In the genomic region with DNA sequence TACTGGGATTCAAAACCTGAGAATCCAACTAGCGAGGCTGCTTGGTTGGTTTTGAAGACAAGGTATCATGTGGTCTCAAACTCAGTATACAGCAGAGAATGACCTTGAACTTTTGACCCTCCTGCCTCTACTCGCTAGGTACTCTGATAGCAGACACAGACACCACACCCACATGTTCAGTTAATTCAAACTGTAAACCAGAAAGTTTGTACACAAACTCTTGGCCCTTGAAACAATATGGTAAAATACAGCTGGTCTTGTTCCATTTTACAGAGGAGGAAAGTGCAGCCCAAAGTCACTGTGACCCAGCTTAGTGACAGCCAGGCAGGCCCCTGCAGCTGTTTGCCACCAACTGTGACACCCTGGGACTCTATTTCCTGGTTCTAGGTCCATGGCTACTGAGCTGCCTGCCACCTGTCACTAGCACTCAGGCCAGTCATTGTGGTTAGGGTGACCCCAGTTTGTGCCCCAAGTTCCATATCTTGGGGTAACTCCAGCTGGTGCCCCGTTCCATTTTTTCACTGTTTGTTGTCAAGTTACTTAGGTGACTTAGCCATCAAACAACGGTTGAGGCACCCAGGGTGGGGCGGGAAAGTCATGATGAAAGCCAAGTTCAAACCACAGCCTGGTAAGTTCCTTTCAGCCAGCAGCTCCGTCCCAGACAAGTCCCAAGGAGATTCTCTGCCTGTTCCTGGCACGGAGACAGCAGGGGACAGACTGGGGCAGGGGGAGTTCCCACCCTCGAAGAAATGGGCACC, we compare ENCODE assay signal across 8 mouse cellular contexts. TPM values are rescaled to one million over a fixed set of nuclear protein-coding genes. Genes with fewer than 3 reads are reported as not detected.
DNase-seq lines count a peak whose midpoint lies in the region; ATAC-seq lines count a peak whose summit lies in the region.

No protein-coding gene starts in this region.

- no peak for ATAC-seq in midbrain, embryonic 11.5 days (ENCODE audit: low FRiP score)
- no peak for ATAC-seq in liver, embryonic 13.5 days (ENCODE audit: low read depth)

- no peak overlapping the region for H3K27ac ChIP-seq in midbrain, embryonic 10.5 days (replicated peaks)
- H3K27ac ChIP-seq in midbrain, embryonic 11.5 days (ENCODE audit: low read depth, low read length): no peak overlapping the region
- H3K27ac ChIP-seq in heart, embryonic 10.5 days: peak overlapping the region; percentile 56
- H3K27ac ChIP-seq in liver, embryonic 13.5 days: peak overlapping the region; percentile 64; the same call in 1 of the 2 replicates

- peaks cover 53% of the 10 kb centered on the region for H3K27me3 ChIP-seq in midbrain, embryonic 10.5 days (ENCODE audit: low read depth, poor library complexity, severe bottlenecking)
- peaks cover 28% of the 10 kb centered on the region for H3K27me3 ChIP-seq in midbrain, embryonic 11.5 days (ENCODE audit: control insufficient read depth, insufficient read depth, low read length)
- peaks cover 11% of the 10 kb centered on the region; the same call in 1 of the 2 replicates for H3K27me3 ChIP-seq in heart, embryonic 10.5 days (ENCODE audit: insufficient read depth, poor library complexity, severe bottlenecking)
- H3K27me3 ChIP-seq in liver, embryonic 13.5 days: peaks cover 10% of the 10 kb centered on the region; the same call in 1 of the 2 replicates

- no peak overlapping the region for H3K4me2 ChIP-seq in midbrain, embryonic 11.5 days
- peak overlapping the region; percentile 85 for H3K4me2 ChIP-seq in liver, embryonic 13.5 days

- H3K4me1 ChIP-seq in midbrain, embryonic 10.5 days: peaks cover 29% of the 10 kb centered on the region
- H3K4me1 ChIP-seq in midbrain, embryonic 11.5 days (ENCODE audit: control insufficient read depth, insufficient read depth, low read length): peaks cover 4% of the 10 kb centered on the region; the same call in 1 of the 2 replicates
- peaks cover 38% of the 10 kb centered on the region for H3K4me1 ChIP-seq in heart, embryonic 10.5 days
- peaks cover 58% of the 10 kb centered on the region for H3K4me1 ChIP-seq in liver, embryonic 13.5 days (replicated peaks)

- peaks cover 7% of the 10 kb centered on the region; the same call in 1 of the 2 replicates for H3K9me3 ChIP-seq in midbrain, embryonic 10.5 days (replicated peaks)
- no peaks in the 10 kb centered on the region for H3K9me3 ChIP-seq in midbrain, embryonic 11.5 days (ENCODE audit: control insufficient read depth, low read length)
- no peaks in the 10 kb centered on the region for H3K9me3 ChIP-seq in heart, embryonic 10.5 days
- H3K9me3 ChIP-seq in liver, embryonic 13.5 days (replicated peaks): peaks cover 4% of the 10 kb centered on the region; the same call in 1 of the 2 replicates

- no peaks in the 10 kb centered on the region for H3K36me3 ChIP-seq in midbrain, embryonic 10.5 days
- H3K36me3 ChIP-seq in midbrain, embryonic 11.5 days (ENCODE audit: control insufficient read depth, insufficient read depth, low read length): no peaks in the 10 kb centered on the region
- H3K36me3 ChIP-seq in heart, embryonic 10.5 days: no peaks in the 10 kb centered on the region
- no peaks in the 10 kb centered on the region for H3K36me3 ChIP-seq in liver, embryonic 13.5 days

- 47% methylated on average over 8 of the region's 8 CpGs for WGBS in midbrain, embryonic 10.5 days
- 47% methylated on average over 8 of the region's 8 CpGs for WGBS in midbrain, embryonic 11.5 days
- 36% methylated on average over 8 of the region's 8 CpGs for WGBS in heart, embryonic 10.5 days
- 16% methylated on average over 8 of the region's 8 CpGs for whole genome bisulfite sequencing in liver, embryonic 13.5 days (ENCODE audit: insufficient replicate concordance)

- 0 out of 2 replicates have a peak overlapping the region, but pooled peaks have one; percentile 58 for H3K4me3 ChIP-seq in midbrain, embryonic 10.5 days
- H3K4me3 ChIP-seq in midbrain, embryonic 11.5 days (ENCODE audit: low read depth, low read length): no peak overlapping the region
- peak overlapping the region; percentile 76 for H3K4me3 ChIP-seq in heart, embryonic 10.5 days
- H3K4me3 ChIP-seq in liver, embryonic 13.5 days (replicated peaks): peak overlapping the region; percentile 64

- no peak for DNase-seq in midbrain, embryonic 10.5 days (ENCODE audit: low spot score)
- DNase-seq in midbrain, embryonic 11.5 days (ENCODE audit: low spot score, missing footprints): no peak
- DNase-seq in heart, embryonic 10.5 days (ENCODE audit: low spot score): no peak
- no peak for DNase-seq in liver, embryonic 13.5 days
- peak; percentile 87 to 92 for DNase-seq in natural killer cell, adult 2 months (ENCODE audit: low spot score in 2 of 2)
- no peak for DNase-seq in embryo, embryonic 10 days (ENCODE audit: low spot score)
- DNase-seq in adrenal gland, postnatal 10 days: no peak
- no peak for DNase-seq in right cerebral cortex, postnatal 25 days

- no peak overlapping the region for H3K9ac ChIP-seq in midbrain, embryonic 11.5 days (ENCODE audit: low read length)
- H3K9ac ChIP-seq in liver, embryonic 13.5 days: 0 out of 2 replicates have a peak overlapping the region, but pooled peaks have one; percentile 26

RNA-seq across cellular contexts. Expression of a gene that starts 1.2 kb away (rescaled TPM):
- polyA plus RNA-seq in midbrain, embryonic 10.5 days (2016; fragmentation: Nextera tagmentation; extraction: Ambion mirVana): 8.0 and 13.4 TPM in 2 replicates
- 10.9 and 12.8 TPM in 2 replicates for polyA plus RNA-seq in midbrain, embryonic 11.5 days (2014; fragmentation: Nextera tagmentation; extraction: Ambion mirVana)
- polyA plus RNA-seq in heart, embryonic 10.5 days (2016; fragmentation: Nextera tagmentation; extraction: Ambion mirVana): 11.8 and 17.1 TPM in 2 replicates
- polyA plus RNA-seq in liver, embryonic 13.5 days (2015; fragmentation: Nextera tagmentation; extraction: Ambion mirVana): 8.9 and 11.1 TPM in 2 replicates
- 10 to 100 TPM; 53.8 to 63.0 TPM for total RNA-seq in adrenal gland, postnatal 10 days (2021)

RNA-seq across cellular contexts. Expression of a gene that starts 24.9 kb away (rescaled TPM):
- polyA plus RNA-seq in midbrain, embryonic 10.5 days (2016; fragmentation: Nextera tagmentation; extraction: Ambion mirVana): 314 and 357 TPM in 2 replicates
- polyA plus RNA-seq in midbrain, embryonic 11.5 days (2014; fragmentation: Nextera tagmentation; extraction: Ambion mirVana): 223 and 253 TPM in 2 replicates
- 221 and 253 TPM in 2 replicates for polyA plus RNA-seq in heart, embryonic 10.5 days (2016; fragmentation: Nextera tagmentation; extraction: Ambion mirVana)
- 291 and 294 TPM in 2 replicates for polyA plus RNA-seq in liver, embryonic 13.5 days (2015; fragmentation: Nextera tagmentation; extraction: Ambion mirVana)
- 10 to 100 TPM; 29.4 to 33.7 TPM for total RNA-seq in adrenal gland, postnatal 10 days (2021)

RNA-seq across cellular contexts. Expression of a gene that starts 40.9 kb away (rescaled TPM):
- polyA plus RNA-seq in midbrain, embryonic 10.5 days (2016; fragmentation: Nextera tagmentation; extraction: Ambion mirVana): 22.8 and 27.0 TPM in 2 replicates
- polyA plus RNA-seq in midbrain, embryonic 11.5 days (2014; fragmentation: Nextera tagmentation; extraction: Ambion mirVana): 18.6 and 20.3 TPM in 2 replicates
- 21.5 and 23.2 TPM in 2 replicates for polyA plus RNA-seq in heart, embryonic 10.5 days (2016; fragmentation: Nextera tagmentation; extraction: Ambion mirVana)
- polyA plus RNA-seq in liver, embryonic 13.5 days (2015; fragmentation: Nextera tagmentation; extraction: Ambion mirVana): 11.5 and 11.8 TPM in 2 replicates
- total RNA-seq in adrenal gland, postnatal 10 days (2021): 100 to 1,000 TPM; 130 to 163 TPM

Comparison
In these comparisons a context has a peak if more than half of its experiments do, and no peak if none do; other contexts are left out.
1. DNase-seq: peak in natural killer cell, adult 2 months (2 of 2); none in midbrain, embryonic 10.5 days (single experiment), midbrain, embryonic 11.5 days (single experiment), heart, embryonic 10.5 days (single experiment), liver, embryonic 13.5 days (single experiment), embryo, embryonic 10 days (single experiment), adrenal gland, postnatal 10 days (single experiment) and right cerebral cortex, postnatal 25 days (single experiment).
2. H3K27ac ChIP-seq: peak in heart, embryonic 10.5 days (single experiment) and liver, embryonic 13.5 days (single experiment); none in midbrain, embryonic 10.5 days (single experiment) and midbrain, embryonic 11.5 days (single experiment).